Mouse (Mus musculus) c-Kit-positive CD71-positive TER-119-positive erythroid progenitor cells, embryonic 14.5 days (primary cell): ENCODE measurements at regions not wholly inside any gene's neighbourhood (a gene's known extent, or its start where the extent isn't known, plus 50 kb on each side); places are given as distances from the start of the nearest gene placed in this dataset.

Experiments used
- DNase-seq: peaks from one replicate; pipeline ENCODE4 v3.0.0-alpha.2; 2013; ENCODE audit warnings: low spot score

- DNase-seq: no peak
Measured at GRCm38 (mm10) chr17:45966736-45967135, 65.4 kb downstream of the Vegfa start.

GRCm38 (mm10) chr17:45964031-45964430, 68.1 kb downstream of the Vegfa start:
- DNase-seq: no peak

DNA sequence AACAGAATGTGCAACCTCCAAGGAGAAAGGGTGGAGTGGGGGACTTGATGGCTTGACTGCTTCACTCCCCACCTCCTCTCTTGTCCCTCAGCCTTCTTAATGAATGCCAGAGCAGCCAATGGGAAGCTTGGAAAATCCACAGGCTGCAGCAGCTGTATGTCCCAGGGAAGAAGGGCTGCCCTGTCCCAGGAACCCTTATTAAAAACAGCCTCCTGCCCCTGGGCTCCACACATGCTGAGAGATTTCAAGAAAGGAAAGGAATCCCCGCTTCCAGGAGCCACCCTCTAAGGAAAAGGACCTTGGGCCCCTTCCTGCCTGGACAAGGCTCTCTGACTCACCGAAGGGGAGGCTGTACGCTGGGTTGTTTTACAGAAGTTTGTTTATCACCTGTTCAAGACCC, 68.8 kb downstream of the Vegfa start:
- DNase-seq: no peak

DNA sequence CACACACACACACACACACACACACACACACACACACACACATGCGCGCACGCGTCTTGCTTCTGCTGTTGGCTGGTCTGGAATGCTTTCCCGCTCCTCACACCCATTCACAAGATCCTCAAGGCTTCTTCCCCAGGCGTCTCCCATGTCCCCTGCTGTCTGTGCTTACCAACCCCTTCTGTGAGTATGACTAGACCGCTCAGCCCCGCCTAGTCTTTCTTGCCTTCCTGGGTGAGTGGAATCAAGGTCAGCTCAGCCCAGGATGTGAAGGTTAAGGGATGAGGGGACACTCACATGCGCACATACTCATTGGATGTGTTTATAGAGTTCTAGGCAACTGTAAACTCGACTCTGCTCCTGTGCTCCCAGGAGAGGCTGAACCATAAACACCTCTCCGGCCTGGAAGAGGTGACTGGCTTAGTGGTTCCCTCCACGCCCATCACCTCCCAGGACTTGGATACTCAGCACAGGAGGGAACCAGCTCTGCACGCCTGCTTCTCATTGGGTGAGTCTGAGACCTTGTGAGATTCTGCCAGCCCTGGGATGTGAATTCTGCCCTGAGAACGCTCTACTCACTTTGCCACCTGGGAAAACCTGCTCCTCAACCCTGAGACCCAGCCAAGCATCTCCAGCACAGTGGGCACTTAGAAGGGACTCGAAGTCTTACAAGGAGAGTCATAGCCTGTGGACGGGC, 70.4 kb downstream of the Vegfa start:
- DNase-seq: no peak

GRCm38 (mm10) chr17:45958094-45958881, 73.9 kb downstream of the Vegfa start:
- DNase-seq: no peak

- no peak for DNase-seq
Measured at GRCm38 (mm10) chr17:45955481-45955880, 76.7 kb downstream of the Vegfa start.

DNA sequence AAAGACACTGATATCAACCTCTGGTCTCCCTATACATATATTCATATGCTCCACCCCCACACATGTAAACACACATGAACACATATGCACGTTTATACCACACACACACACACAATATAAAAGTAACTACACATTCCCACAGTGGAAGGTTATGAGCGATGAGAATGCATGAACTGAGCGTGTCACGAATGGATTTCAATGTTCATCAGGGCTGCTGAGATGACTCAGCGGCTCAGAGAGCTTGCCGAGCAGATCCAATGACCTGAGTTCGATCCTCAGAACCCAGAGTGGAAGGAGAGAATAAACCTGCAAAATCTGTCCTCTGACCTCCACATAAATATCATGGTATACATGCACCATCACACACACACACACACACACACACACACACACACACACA, 77.3 kb downstream of the Vegfa start:
- DNase-seq: no peak

GRCm38 (mm10) chr17:45953523-45953922, 78.6 kb downstream of the Vegfa start:
- DNase-seq: no peak

GRCm38 (mm10) chr17:45950533-45951164, 81.5 kb downstream of the Vegfa start:
- DNase-seq: no peak

DNA sequence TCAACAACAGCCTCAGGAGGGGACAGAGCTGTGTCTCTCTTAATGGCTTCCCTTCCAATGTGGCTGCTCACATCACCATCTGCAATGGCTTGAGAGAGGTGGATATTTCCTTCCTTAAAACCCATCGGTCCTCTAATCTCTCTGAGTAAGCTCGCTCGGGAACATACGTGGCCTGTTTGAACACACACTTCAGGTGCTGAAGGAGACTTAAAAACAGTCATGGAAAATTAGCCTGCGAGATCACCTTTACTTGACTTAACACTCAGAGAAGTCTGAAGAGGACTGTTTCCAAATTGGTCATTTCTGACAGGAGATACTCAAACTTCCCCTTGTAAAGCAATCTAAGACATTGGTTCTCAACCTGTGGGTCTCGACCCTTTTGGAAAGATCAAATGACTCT, 83.0 kb downstream of the Vegfa start:
- no peak for DNase-seq

DNA sequence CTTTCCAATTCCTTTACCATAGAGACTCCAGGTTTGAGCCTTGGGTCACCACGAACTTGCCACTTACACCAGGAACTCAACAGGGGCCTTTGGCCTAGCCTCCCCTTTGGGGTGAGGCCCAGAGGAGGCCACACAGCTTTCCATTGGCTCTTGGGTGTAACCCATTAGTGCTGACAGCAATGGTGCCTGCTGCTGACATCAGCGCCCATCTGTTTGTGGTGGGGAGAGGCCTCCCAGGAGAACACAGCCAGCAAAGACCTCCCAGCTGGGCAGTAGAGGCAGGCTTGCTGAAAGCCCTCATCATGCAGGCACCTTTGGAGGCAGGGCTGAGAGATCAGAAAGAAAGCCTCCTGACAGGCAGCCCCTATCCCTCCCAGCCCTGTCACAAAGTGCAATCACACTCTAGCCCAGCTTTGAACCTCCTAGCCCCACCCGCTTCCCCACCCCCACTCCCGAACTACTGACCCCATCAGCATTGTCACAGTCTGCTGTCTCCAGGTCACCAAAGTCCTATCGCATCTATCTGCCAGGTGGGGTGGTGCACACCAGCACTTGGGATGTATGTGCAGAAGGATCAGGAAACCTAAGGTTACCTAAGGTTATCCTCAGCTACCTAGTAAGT, 83.7 kb downstream of the Vegfa start:
- DNase-seq: no peak

GRCm38 (mm10) chr17:45945005-45945404, 87.2 kb downstream of the Vegfa start:
- DNase-seq: no peak

DNA sequence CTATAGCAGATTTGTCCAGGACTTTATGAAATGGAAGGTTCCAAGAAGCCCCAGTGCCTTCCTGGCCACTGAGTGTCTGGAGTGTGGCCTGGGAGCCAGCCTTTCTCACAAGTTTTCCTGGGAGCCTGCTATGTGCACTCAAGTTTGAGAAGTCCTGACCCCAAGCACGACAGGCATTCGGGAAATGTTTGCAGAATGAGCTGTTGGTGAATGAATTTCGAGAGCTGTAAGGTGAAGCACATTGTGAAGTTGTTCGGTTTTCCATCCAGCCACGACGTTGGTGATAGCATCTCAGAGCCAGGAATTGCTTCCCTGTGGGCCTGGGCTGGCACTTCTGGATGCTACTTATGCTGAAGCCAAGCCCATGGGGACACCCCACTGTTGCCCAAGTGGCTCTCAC, 88.9 kb downstream of the Vegfa start:
- no peak for DNase-seq

GRCm38 (mm10) chr17:45941890-45942375, 90.2 kb downstream of the Vegfa start:
- no peak for DNase-seq

- no peak for DNase-seq
Measured at GRCm38 (mm10) chr17:45940121-45940813, 91.9 kb downstream of the Vegfa start.

GRCm38 (mm10) chr17:45938284-45938683, 93.9 kb downstream of the Vegfa start:
- DNase-seq: no peak

GRCm38 (mm10) chr17:45936577-45936976, 95.6 kb downstream of the Vegfa start:
- DNase-seq: no peak

DNA sequence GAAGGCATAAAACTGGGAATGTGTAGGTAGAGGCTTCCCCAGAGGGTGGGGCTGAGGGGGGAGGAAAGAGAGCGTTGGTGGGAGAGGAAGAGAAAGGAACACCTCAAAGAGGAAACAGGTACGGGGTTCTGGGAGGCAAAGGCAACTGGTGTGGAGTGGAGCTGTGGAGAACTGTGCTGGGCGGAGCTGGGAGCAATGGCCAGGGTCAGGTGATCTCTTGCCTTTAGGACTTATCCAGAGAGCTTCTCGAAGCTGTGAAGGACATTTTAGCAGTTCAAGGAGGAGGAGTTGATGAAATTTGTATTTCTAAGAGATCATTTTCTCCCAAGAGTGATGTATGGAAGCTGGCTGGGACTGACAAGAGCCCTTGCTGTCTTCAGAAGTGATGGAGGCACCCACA, 96.9 kb downstream of the Vegfa start:
- no peak for DNase-seq

GRCm38 (mm10) chr17:45934002-45934401, 98.2 kb downstream of the Vegfa start:
- no peak for DNase-seq

- no peak for DNase-seq
Measured at GRCm38 (mm10) chr17:45933034-45933433, 99.1 kb downstream of the Vegfa start.

DNA sequence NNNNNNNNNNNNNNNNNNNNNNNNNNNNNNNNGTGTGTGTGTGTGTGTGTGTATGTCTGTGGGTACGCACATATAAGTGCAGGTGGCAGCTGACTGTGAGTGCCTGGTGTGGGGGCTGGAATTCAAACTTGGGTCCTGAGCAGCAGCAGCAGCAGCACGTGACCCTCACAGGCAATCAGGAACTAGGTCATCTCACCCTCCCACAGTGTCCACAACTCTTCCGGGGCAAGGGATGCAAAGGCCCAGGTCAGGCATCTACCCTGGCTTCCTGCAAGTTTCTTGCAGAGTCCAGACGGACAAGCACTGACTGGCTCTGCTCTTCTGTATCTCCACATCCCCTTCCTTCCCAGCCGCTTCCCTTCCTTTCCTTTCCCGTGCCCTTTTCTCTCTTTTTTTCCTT, 99.6 kb downstream of the Vegfa start:
- DNase-seq: no peak

DNA sequence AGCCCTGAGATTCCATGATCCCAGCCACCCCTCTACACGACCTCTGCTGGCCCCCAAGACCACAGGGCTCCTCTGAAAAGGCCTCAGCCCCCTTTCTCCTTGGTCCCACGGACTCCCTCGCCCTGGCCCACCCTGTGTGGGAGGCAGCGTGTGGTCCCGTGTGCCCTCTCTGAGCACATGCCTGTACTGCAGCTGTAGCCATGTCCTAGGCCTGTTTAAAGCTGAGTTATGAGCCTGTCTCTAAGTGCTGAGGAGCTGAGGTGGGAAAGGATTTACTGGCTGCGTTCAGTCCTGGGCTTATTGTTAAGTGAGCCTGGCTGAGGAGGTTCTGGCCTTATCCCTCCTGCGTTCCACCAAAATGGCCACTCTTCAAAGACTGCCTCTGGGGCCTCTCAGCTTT, 102.6 kb downstream of the Vegfa start:
- DNase-seq: no peak
